Mouse (Mus musculus): ENCODE measurements at regions not wholly inside any gene's neighbourhood (a gene's known extent, or its start where the extent isn't known, plus 50 kb on each side); places are given as distances from the start of the nearest gene placed in this dataset.

DNA sequence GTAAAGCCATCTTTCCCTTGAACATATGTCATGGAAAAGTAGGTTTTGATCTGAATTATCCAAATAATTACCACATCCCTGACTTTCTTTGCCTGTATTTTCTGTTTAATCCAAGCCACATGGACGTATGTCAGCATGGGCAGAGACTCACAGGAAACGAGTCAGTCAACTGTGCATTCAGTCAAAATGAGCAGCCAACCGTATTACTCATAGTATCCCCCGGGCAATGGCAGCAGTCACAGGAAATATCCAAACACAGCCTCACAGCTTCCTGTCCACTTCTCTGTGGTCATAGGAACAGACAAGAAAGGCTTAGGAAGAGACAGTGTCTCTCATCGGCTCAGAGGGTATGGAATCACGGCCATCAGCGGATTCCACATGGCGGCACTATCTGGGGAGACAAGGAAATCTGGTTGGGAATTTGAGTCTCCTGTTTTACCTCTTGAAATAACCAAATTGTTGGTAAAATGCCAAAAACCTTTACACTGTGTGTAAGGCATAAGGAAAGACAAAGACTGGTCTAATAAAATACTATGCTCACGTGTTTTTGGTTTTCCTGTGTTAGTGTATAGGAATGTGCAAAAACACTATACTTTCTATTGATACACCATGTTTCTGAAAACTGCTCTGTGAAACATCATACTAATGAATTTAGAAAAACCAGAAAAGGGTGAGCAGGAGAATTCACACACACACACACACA, 313.5 kb upstream of the Nfe2l3 start:
- no peak for DNase-seq

DNA sequence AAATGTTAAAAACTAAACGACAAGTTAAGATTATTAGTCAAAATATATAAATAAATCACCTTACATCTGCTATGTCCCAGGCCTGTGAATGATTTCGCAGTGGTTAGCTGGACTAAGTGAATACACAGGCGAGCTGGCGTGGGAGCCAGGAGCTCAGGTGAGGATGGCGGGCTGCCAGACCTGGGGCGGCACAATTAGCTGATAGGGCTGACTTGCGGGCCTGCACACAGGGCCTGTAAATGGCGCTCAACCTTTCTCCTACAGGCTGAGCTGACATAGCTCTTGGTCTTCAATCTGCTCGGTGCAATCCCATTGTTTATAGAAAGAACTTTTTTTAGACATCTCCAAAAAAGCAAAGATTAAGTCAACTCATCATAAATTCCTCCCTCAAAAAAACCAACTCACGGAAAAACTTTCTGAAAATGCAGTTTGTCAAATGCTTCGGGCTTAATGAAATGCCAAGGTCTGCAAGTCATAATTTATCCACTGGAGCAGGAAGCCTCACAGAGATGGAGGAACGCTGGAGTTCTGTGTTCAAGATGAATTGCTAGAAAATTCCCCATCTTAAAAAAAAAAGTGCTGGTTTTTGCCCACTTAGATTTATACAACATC, 312.7 kb upstream of the Nfe2l3 start:
- no peak for DNase-seq

DNA sequence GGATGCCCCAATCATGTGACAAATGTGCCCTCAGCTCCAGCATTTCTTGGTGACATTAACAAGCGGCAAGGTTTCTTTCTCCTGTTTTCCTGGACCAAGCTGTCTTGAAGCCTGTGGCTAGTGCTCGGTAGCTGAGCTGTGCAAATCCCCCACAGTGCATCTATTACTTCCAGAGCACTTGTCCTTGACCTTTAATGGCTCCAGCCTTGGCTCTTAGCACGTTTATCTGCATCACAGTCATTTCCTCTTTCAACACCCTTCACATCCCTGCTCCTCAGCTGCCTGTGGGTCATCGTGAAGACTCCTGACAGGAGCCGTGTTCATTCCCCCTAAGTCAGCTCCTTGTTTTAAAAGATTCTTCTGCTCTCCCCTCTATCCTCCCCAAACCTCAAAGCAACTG, 309.5 kb upstream of the Nfe2l3 start:
- no peak for DNase-seq

GRCm38 (mm10) chr6:51127851-51128250, 304.6 kb upstream of the Nfe2l3 start:
- DNase-seq: no peak

- DNase-seq: no peak
Observed at GRCm38 (mm10) chr6:51129096-51129495, 303.4 kb upstream of the Nfe2l3 start.

GRCm38 (mm10) chr6:51129591-51129990, 302.9 kb upstream of the Nfe2l3 start:
- peak; percentile 8 to 12 for DNase-seq

DNA sequence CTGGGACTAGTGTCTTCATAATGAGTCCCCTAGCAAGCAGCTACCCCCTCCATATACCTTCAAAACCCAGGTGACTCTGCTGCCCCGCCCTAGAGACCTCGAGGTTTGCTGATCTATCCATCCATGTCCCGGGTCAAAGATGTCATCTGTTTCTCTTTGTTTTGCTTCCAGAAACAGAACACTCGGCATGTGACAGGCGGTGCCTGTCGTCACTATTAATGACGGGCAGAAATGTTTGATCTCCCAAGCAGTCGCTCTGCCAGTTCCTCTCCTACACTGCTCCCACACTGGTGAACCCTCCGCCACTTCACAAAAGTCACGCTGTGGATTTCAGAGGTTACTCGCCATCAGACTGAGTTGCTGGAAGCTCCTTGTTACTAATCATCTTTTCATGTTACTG, 287.7 kb upstream of the Nfe2l3 start:
- DNase-seq: no peak

DNA sequence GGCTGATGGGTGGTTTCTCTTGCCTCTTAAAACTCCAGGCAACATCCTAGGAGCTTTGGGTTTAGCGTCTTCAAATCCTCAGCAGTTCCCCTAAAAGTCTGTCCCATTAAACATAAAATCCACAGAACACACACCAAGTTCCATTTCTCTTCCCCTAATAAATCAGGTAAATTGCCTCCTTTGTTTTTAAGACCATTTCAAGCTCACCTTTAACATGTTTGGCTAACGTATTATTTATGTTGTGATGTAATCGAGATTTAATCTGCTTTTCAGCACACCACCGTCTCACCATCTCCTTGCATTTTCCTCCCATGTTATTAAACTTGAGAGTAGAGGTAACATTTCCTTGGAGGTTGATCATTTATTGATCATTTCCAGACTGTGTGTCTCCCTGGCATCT, 286.6 kb upstream of the Nfe2l3 start:
- no peak for DNase-seq

- no peak for DNase-seq
Observed at GRCm38 (mm10) chr6:51148821-51149220, 283.6 kb upstream of the Nfe2l3 start.

- DNase-seq: no peak
Observed at GRCm38 (mm10) chr6:51150066-51150465, 282.4 kb upstream of the Nfe2l3 start.

DNA sequence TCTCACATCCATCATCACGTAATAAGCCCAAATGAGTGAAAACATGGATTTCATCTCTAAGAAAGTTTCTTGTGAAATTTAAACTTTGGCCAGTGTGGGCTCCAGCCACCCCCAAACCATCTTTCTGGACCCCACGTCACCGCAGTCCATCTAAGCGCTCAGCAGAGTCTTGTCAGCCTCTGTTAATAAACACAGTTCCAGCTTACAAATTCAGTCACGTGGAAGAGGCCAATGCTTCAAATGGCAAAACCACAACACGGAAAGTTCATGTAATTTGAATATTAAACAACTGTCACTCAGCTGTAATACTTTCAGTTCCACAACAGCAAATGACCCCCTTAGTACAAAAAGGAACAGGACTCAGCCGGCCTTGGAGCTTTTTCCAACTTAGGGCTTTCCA, 282.0 kb upstream of the Nfe2l3 start:
- DNase-seq: no peak

- DNase-seq: no peak
Observed at GRCm38 (mm10) chr6:51150916-51151315, 281.6 kb upstream of the Nfe2l3 start.

GRCm38 (mm10) chr6:51156836-51157370, 275.6 kb upstream of the Nfe2l3 start:
- no peak for DNase-seq

GRCm38 (mm10) chr6:51161149-51161548, 271.3 kb upstream of the Nfe2l3 start:
- DNase-seq: no peak

DNA sequence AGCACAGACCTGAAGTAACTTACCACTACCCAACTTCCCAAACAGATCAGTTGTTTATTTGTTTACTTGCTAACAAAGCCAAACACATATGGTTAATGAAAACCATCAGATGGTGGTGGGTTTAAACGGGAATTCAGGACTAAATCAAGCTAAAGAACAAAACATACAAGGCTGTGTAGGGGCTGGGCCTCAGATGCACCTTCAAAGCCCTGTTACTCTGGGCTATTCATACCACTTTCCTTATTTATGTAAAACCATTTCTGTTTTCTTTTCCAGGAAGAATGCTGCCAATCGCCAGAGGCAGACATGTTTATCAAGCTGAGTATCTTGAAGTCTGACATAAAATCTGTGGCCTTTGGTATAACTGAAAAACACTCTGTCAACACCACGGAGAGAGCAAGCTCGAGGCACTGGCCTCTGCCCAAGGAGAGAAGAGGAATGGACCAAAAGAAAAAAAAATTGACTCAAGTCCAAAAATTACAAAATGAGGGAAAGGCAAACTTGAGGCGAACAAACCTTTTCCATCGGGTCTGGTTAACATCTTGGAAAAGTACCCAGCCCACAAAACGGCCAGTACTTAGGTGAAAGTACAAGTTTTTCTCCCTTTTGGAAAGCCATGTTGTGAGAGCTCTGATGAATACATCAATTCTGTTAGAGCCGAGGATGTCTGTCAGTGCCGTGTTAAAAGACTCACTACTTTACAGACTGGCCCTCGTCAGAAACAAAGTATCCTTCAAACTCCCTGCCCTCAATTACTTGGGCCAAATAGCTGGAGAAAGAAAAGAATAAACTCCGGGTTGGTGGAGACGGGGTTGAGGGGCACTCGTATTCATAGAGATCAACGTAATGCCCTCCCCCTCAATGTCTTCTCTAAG, 270.0 kb upstream of the Nfe2l3 start:
- no peak for DNase-seq

GRCm38 (mm10) chr6:51163266-51163665, 269.2 kb upstream of the Nfe2l3 start:
- DNase-seq: no peak

DNA sequence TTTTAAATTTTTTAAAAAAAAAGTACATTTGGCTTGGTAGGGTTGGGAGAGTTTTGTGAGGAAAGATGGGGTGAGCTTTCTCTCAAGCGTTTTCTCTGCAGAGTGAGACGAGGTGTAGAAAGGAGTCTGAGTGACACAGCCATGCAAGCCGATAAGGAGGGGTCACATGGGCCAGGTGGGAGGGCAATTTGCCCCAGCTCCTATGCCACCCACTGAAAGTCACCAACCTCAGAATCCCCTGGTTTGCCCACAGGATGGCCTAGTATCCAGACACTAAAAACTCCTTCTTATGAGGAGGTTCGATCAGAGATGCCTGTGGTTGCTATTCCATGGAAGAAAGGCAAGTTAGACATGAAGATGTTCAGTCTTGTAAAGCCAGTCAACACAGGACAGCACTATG, 268.6 kb upstream of the Nfe2l3 start:
- no peak for DNase-seq

DNA sequence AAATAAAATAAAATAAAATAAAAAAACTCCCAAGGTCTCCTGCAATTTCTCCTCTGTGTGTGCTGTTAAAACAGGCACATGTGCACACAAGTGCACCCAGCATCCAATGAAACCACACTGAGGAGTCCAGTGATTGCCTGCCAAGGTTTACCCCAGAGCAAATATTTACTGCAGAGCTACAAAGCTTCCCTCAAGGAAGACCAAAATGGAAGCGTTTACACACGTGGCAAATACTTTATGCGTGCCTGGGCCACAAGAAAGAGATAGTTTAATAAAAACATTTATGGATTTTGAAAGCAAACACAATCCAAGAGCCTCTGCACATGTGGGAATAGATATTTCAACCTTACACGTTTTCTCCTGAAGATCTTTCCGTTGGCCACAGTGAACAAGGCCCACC, 265.4 kb upstream of the Nfe2l3 start:
- DNase-seq: no peak

GRCm38 (mm10) chr6:51168048-51168447, 264.4 kb upstream of the Nfe2l3 start:
- DNase-seq: peak; percentile 53

GRCm38 (mm10) chr6:51168775-51169695, 263.4 kb upstream of the Nfe2l3 start:
- peak in 1 of 2 experiments; percentile 16 for DNase-seq

DNA sequence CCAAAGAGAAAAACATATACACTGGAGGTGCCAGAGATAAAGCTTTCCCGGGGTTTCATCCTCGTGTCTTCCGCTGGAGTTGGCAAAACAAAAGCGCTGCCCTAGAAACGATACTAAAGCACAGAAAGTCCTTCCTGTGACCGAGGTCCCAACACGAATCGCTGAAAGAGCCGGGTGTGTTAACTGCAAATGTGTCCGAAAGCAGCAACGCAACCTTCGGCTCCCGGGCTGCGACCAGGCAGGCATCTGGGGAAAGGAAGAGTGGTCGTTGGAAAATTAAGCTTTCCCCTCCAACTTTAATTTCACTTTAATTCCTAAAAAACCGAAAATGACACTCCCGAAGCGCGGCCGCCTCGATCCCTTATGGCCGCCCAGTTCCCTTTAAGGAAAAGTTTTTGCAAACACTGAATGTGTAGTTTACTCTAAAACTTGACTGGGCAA, 262.5 kb upstream of the Nfe2l3 start:
- DNase-seq: no peak

DNA sequence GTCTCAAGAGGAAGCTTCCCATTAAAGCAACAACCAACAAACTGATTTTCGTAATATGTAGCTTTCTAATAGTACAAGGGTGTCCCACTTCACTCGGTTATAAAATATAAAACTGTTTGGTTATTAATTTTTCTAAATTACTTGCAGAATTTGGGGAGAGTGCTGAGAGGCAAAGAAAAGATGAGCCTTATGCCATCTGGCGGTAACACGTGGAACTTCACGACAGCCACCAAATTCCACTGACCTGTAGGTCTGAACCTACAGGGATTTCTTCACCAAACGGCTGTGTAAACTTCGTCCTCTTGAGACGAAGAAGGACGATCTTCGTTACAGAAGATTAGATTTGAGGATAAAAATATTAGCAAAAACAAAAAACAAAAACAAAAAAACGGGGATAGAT, 262.1 kb upstream of the Nfe2l3 start:
- peak; percentile 49 to 56 for DNase-seq

Measured in thymus, postnatal 36 days (tissue).